Mouse (Mus musculus): Measurements from ENCODE around the gene Arap1.

- TF ChIP-seq CTCF (IDR thresholded peaks at IDR 0.05; ENCODE audit: borderline replicate concordance, insufficient read depth, low read depth, low read length) (no peak), POLR2A (IDR thresholded peaks at IDR 0.05; ENCODE audit: borderline replicate concordance, insufficient read depth, low read length) (no peak)
Measured at GRCm38 (mm10) chr7:101385866-101386452, 38.1 kb downstream of the Arap1 start.
